Mouse (Mus musculus) hindbrain, embryonic 15.5 days (tissue): ENCODE data around the gene Rhno1. TPM values are rescaled to one million over a fixed set of nuclear protein-coding genes. Genes with fewer than 3 reads are reported as not detected.
A peak's percentile ranks its signal among the peaks of the same experiment; 100 is the strongest.

Source experiments
- ATAC-seq: fragments of 200-750 bp; cut with Nextera tagmentation; 2 replicates; pipeline ENCODE4 v1.8.0; 2017; ENCODE audit warnings: low read depth, moderate number of reproducible peaks, moderate TSS enrichment; ENCODE audit not compliant: low FRiP score
- H3K27ac ChIP-seq: fragments of 300-500 bp; sonication (generic); replicated peaks from 2 replicates; pipeline ENCODE4 v1.5.1; 2015; ENCODE audit warnings: mild to moderate bottlenecking, inconsistent platforms
- H3K27me3 ChIP-seq: fragments of 300-500 bp; sonication (generic); 2 replicates; pipeline ENCODE4 v1.6.1; 2015; ENCODE audit warnings: control low read depth, inconsistent platforms
- H3K36me3 ChIP-seq: fragments of 300-500 bp; sonication (generic); 2 replicates; pipeline ENCODE4 v1.6.1; 2015; ENCODE audit warnings: control low read depth, inconsistent platforms
- H3K4me1 ChIP-seq: fragments of 300-500 bp; sonication (generic); replicated peaks from 2 replicates; pipeline ENCODE4 v1.6.1; 2015; ENCODE audit warnings: control low read depth, inconsistent platforms
- H3K4me2 ChIP-seq: fragments of 300-500 bp; sonication (generic); 2 replicates; pipeline ENCODE4 v1.6.1; 2015; ENCODE audit warnings: moderate library complexity, mild to moderate bottlenecking, inconsistent platforms
- H3K4me3 ChIP-seq: fragments of 300-500 bp; sonication (generic); 2 replicates; pipeline ENCODE4 v1.5.1; 2015; ENCODE audit warnings: mild to moderate bottlenecking, inconsistent platforms
- H3K9ac ChIP-seq: fragments of 300-500 bp; sonication (generic); 2 replicates; pipeline ENCODE4 v1.6.1; 2015; ENCODE audit warnings: inconsistent platforms
- H3K9me3 ChIP-seq: fragments of 300-500 bp; sonication (generic); 2 replicates; pipeline ENCODE4 v1.6.1; 2016; ENCODE audit warnings: control low read depth, inconsistent platforms
- WGBS: fragments of 180-500 bp; shearing (Covaris S2); methylation state at CpG from one replicate; pipeline ENCODE4 v1.1.7; 2015; 5-methylcytosine and 5-hydroxymethylcytosine counted together
- polyA plus RNA-seq: library from polyadenylated mRNA; unstranded; fragments of >200 nt; fragmentation: Nextera tagmentation; extraction: Ambion mirVana; gene quantifications from 2 replicates; pipeline ENCODE4 v1.2.1, GENCODE M21; 2015

The Rhno1 gene
- polyA plus RNA-seq, 1 experiment from 2014 or later, result 80.7 TPM

DNA sequence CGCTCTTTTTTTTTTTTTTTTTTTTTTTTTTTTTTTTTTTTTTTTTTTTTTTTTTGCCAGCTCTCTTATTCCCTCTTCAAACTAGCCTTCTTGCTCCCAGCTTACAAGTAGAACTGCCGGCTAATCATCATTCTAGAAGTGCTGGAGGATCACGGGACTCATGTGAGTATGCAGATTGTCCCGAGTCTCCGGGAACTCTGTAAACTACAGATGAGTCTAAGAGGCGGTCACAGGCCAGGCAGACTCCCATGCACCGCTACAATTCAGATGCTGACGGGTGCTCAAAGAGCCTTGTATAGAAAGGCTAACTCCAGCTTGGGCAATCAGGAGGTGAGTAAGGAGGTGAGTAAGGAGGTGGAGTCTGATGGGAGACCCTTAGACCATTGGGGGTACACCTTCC lies 47.1 kb downstream of the Rhno1 start:
- no peaks in the 10 kb centered on the region for H3K36me3 ChIP-seq
- H3K27ac ChIP-seq, result no peak overlapping the region
- H3K9ac ChIP-seq, result no peak overlapping the region
- no peaks in the 10 kb centered on the region for H3K9me3 ChIP-seq
- H3K4me2 ChIP-seq, result no peak overlapping the region
- ATAC-seq, result no peak
- H3K4me1 ChIP-seq, result no peaks in the 10 kb centered on the region
- 80% methylated on average over 8 of the region's 8 CpGs for whole genome bisulfite sequencing
- no peaks in the 10 kb centered on the region for H3K27me3 ChIP-seq
- H3K4me3 ChIP-seq, result no peak overlapping the region

- H3K4me3 ChIP-seq, result no peak overlapping the region
- H3K27me3 ChIP-seq, result no peaks in the 10 kb centered on the region
- H3K9me3 ChIP-seq, result no peaks in the 10 kb centered on the region
- H3K4me2 ChIP-seq, result no peak overlapping the region
- H3K9ac ChIP-seq, result no peak overlapping the region
- WGBS, result 95% methylated on average over 6 of the region's 6 CpGs
- H3K27ac ChIP-seq, result no peak overlapping the region
- H3K4me1 ChIP-seq, result no peaks in the 10 kb centered on the region
- H3K36me3 ChIP-seq, result no peaks in the 10 kb centered on the region
- no peak for ATAC-seq
Measured at GRCm38 (mm10) chr6:128314796-128315195, 47.9 kb downstream of the Rhno1 start.

DNA sequence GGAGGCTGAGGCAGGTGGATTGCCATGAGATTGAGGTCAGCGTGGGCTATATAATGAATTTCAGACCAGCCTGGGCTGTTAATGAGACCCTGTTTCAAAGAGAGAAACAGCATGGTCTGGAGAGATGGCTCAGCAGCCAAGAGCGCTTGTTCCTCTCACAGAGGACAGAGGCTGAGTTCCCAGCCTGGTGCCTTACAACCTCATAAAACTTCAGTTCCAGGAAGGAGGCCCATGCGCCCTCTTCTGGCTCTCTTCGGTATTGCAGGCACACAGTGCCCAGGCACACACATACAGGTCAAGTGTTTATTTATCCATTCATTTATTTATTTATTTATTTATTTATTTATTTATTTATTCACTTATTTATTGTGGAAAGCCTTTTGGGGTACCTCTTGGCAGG lies 54.4 kb downstream of the Rhno1 start:
- Histone ChIP-seq H3K27me3 (no peaks in the 10 kb centered on the region), H3K4me1 (no peaks in the 10 kb centered on the region), H3K4me2 (no peak overlapping the region), H3K27ac (no peak overlapping the region), H3K9ac (no peak overlapping the region), H3K4me3 (no peak overlapping the region), H3K36me3 (no peaks in the 10 kb centered on the region), H3K9me3 (no peaks in the 10 kb centered on the region)
- peak; percentile 63; the same call in 1 of the 2 replicates for ATAC-seq
- WGBS, result 31% methylated on average over 4 of the region's 4 CpGs

Other genes starting within 250 kb of the Rhno1 start
- gene Tspan9, start 219.3 kb downstream of the Rhno1 start, polyA plus RNA-seq, result 54.2 and 54.4 TPM in 2 replicates
- 0.47 and 0.49 TPM in 2 replicates for gene Tead4, start 62.1 kb downstream of the Rhno1 start, polyA plus RNA-seq
- gene Tulp3, start 7.1 kb downstream of the Rhno1 start, polyA plus RNA-seq, result 15.9 and 16.5 TPM in 2 replicates
- gene Foxm1, start 56 bp upstream of the Rhno1 start, polyA plus RNA-seq, result 9.0 and 10.5 TPM in 2 replicates
- 0.26 and 0.39 TPM in 2 replicates for gene Tex52, start 12.5 kb upstream of the Rhno1 start, polyA plus RNA-seq
- gene Gm44596, start 12.6 kb upstream of the Rhno1 start, polyA plus RNA-seq, result not detected in 2 replicates
- gene Nrip2, start 36.4 kb upstream of the Rhno1 start, polyA plus RNA-seq, result 9.8 and 10.4 TPM in 2 replicates
- gene Itfg2, start 62.0 kb upstream of the Rhno1 start, polyA plus RNA-seq, result 43.9 and 45.2 TPM in 2 replicates
- 338 and 368 TPM in 2 replicates for gene Fkbp4, start 75.8 kb upstream of the Rhno1 start, polyA plus RNA-seq
- 0.31 and 0.48 TPM in 2 replicates for gene Pzp, start 163.8 kb upstream of the Rhno1 start, polyA plus RNA-seq
- 2.7 and 3.7 TPM in 2 replicates for gene A2ml1, start 218.7 kb upstream of the Rhno1 start, polyA plus RNA-seq